Comparison of ENCODE assay signal across 8 mouse cellular contexts in the genomic region with DNA sequence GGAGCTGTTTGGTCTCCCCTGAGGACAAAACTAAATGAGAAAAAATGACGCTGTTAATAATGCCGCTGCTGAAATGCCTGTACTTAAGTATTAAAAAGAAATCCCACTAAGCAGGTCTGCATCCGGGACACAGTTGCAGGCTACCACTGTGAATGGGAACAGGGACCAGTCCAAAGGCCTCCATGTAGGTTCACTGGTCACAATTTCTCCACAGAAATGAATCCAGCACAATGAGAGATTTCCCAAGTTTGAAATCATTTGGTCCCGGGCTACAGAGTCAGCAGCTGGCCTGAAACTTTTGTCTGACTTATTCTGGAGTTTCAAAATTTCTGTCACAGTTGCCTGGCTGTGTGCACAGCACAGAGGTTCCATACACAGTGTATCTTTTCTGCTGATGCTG.
DNase-seq lines count a peak whose midpoint lies in the region; ATAC-seq and TF ChIP-seq lines count a peak whose summit lies in the region.

No protein-coding gene starts in this region.

- H3K9ac ChIP-seq in hindbrain, embryonic 16.5 days (ENCODE audit: low read depth, low read length): peak overlapping the region; percentile 48
- H3K9ac ChIP-seq in midbrain, embryonic 16.5 days (ENCODE audit: low read depth, low read length): no peak overlapping the region

- H3K27me3 ChIP-seq in kidney, adult 2 months (replicated peaks; ENCODE audit: control insufficient read depth, insufficient read depth, low read length): no peaks in the 10 kb centered on the region
- H3K27me3 ChIP-seq in hindbrain, embryonic 16.5 days (replicated peaks; ENCODE audit: control insufficient read depth, insufficient read depth, low read length): no peaks in the 10 kb centered on the region
- H3K27me3 ChIP-seq in midbrain, embryonic 16.5 days (ENCODE audit: control insufficient read depth, insufficient read depth, low read depth, low read length): no peaks in the 10 kb centered on the region

- 37% methylated on average over 4 of the region's 4 CpGs for WGBS in kidney, adult 2 months
- WGBS in hindbrain, embryonic 16.5 days: 22% methylated on average over 4 of the region's 4 CpGs
- 12% methylated on average over 4 of the region's 4 CpGs for WGBS in midbrain, embryonic 16.5 days

- no peaks in the 10 kb centered on the region for H3K9me3 ChIP-seq in hindbrain, embryonic 16.5 days (ENCODE audit: control insufficient read depth, low read length)
- no peaks in the 10 kb centered on the region for H3K9me3 ChIP-seq in midbrain, embryonic 16.5 days (replicated peaks; ENCODE audit: control insufficient read depth, low read length, poor library complexity, severe bottlenecking)

- H3K4me1 ChIP-seq in kidney, adult 2 months (ENCODE audit: control insufficient read depth, insufficient read depth, low read length): peaks cover 22% of the 10 kb centered on the region; the same call in 1 of the 2 replicates
- H3K4me1 ChIP-seq in embryonic fibroblast, embryonic 13.5 days (ENCODE audit: control insufficient read depth, insufficient read depth, low read length): peaks cover 14% of the 10 kb centered on the region
- peaks cover 3% of the 10 kb centered on the region for H3K4me1 ChIP-seq in hindbrain, embryonic 16.5 days (ENCODE audit: control insufficient read depth, insufficient read depth, low read depth, low read length)
- H3K4me1 ChIP-seq in midbrain, embryonic 16.5 days (ENCODE audit: control insufficient read depth, insufficient read depth, low read length): peaks cover 19% of the 10 kb centered on the region

- ATAC-seq in hindbrain, embryonic 16.5 days: no peak
- ATAC-seq in midbrain, embryonic 16.5 days: no peak

- no peak overlapping the region for H3K4me3 ChIP-seq in kidney, adult 2 months (ENCODE audit: insufficient read depth, low read depth, low read length)
- H3K4me3 ChIP-seq in embryonic fibroblast, embryonic 13.5 days (ENCODE audit: insufficient read depth, low read length): no peak overlapping the region
- H3K4me3 ChIP-seq in hindbrain, embryonic 16.5 days (ENCODE audit: low read length): peak overlapping the region; percentile 80
- peak overlapping the region; percentile 22; the same call in 1 of the 2 replicates for H3K4me3 ChIP-seq in midbrain, embryonic 16.5 days (ENCODE audit: low read depth, low read length)

- DNase-seq in kidney, adult 2 months: peak; percentile 42
- DNase-seq in kidney, postnatal 14 days: no peak
- DNase-seq in retina, postnatal 1 day: no peak
- DNase-seq in gastrocnemius, postnatal 4 days (ENCODE audit: low spot score in 2 of 2): no peak
- no peak for DNase-seq in cerebellum, adult 18-20 months

- H3K36me3 ChIP-seq in kidney, adult 2 months (ENCODE audit: control insufficient read depth, insufficient read depth, low read length): no peaks in the 10 kb centered on the region
- no peaks in the 10 kb centered on the region for H3K36me3 ChIP-seq in hindbrain, embryonic 16.5 days (ENCODE audit: control insufficient read depth, insufficient read depth, low read length)
- no peaks in the 10 kb centered on the region for H3K36me3 ChIP-seq in midbrain, embryonic 16.5 days (ENCODE audit: control insufficient read depth, insufficient read depth, low read length)

- H3K4me2 ChIP-seq in hindbrain, embryonic 16.5 days (ENCODE audit: low read length): peak overlapping the region; percentile 99
- peak overlapping the region; percentile 41 for H3K4me2 ChIP-seq in midbrain, embryonic 16.5 days (ENCODE audit: low read length)

- no peak for TF ChIP-seq POLR2A in kidney, adult 2 months (IDR thresholded peaks at IDR 0.05; ENCODE audit: low read depth, low read length)
- no peak for TF ChIP-seq POLR2A in embryonic fibroblast, embryonic 13.5 days (IDR thresholded peaks at IDR 0.05; ENCODE audit: low read depth, low read length)

- H3K27ac ChIP-seq in kidney, adult 2 months (ENCODE audit: insufficient read depth, low read depth, low read length): peak overlapping the region; percentile 48
- 0 out of 2 replicates have a peak overlapping the region, but pooled peaks have one; percentile 22 for H3K27ac ChIP-seq in embryonic fibroblast, embryonic 13.5 days (ENCODE audit: insufficient read depth, low read length)
- peak overlapping the region; percentile 99 for H3K27ac ChIP-seq in hindbrain, embryonic 16.5 days (ENCODE audit: low read depth, low read length)
- H3K27ac ChIP-seq in midbrain, embryonic 16.5 days (ENCODE audit: low read length): peak overlapping the region; percentile 5

- no peak for TF ChIP-seq CTCF in kidney, adult 2 months (conservative IDR thresholded peaks at IDR 0.05; ENCODE audit: insufficient read depth, insufficient read length, low read depth, low read length)
- TF ChIP-seq CTCF in embryonic fibroblast, embryonic 13.5 days (IDR thresholded peaks at IDR 0.05; ENCODE audit: borderline replicate concordance, insufficient read depth, low read length): no peak

Comparison
In these comparisons a context has a peak if more than half of its experiments do, and no peak if none do; other contexts are left out.
1. H3K27ac ChIP-seq: peak in every context shown above with its lines; median percentile 99 in hindbrain, embryonic 16.5 days; 48 in kidney, adult 2 months; 22 in embryonic fibroblast, embryonic 13.5 days; 5 in midbrain, embryonic 16.5 days.
2. H3K4me3 ChIP-seq: peak in hindbrain, embryonic 16.5 days (single experiment) and midbrain, embryonic 16.5 days (single experiment); none in kidney, adult 2 months (single experiment) and embryonic fibroblast, embryonic 13.5 days (single experiment).